Mouse (Mus musculus) brain, adult 2 months (tissue): ENCODE measurements around the gene Hdac9.
"Not testable (repeated sequence)": the region's sequence is repeated elsewhere in the genome, so short reads cannot be mapped to it uniquely, and the experiment has no call there.

Source experiments
- DNase-seq: peaks from one replicate; pipeline ENCODE4 v3.0.0; 2011; ENCODE audit warnings: low read depth, low spot score

Hdac9 gene

DNA sequence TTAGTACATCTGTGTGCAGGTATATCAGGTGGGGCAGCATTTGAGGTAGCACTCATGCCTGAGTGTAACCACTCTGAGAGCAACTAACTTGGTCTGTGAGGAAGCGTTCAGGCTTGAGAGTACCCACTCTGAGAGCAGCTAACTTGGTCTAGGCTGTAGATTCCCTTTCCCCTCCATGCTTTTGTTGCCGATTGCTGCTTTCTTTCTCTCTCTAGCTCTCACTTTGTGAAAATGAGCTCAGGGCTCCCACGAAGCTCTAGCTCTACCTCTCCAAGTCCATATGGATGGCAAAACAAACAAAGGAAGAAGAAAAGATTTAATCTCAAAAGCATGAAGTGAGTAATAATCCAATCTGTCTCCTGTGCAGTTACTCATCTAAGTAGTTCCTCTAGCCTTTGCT lies 421.0 kb downstream of the Hdac9 start:
- peak; percentile 70 for DNase-seq

- DNase-seq: no peak
Observed at GRCm38 (mm10) chr12:34489629-34490028, 427.3 kb downstream of the Hdac9 start.

GRCm38 (mm10) chr12:34487666-34488065 lies 429.2 kb downstream of the Hdac9 start:
- DNase-seq: no peak

GRCm38 (mm10) chr12:34487021-34487420 lies 429.9 kb downstream of the Hdac9 start:
- no peak for DNase-seq

DNA sequence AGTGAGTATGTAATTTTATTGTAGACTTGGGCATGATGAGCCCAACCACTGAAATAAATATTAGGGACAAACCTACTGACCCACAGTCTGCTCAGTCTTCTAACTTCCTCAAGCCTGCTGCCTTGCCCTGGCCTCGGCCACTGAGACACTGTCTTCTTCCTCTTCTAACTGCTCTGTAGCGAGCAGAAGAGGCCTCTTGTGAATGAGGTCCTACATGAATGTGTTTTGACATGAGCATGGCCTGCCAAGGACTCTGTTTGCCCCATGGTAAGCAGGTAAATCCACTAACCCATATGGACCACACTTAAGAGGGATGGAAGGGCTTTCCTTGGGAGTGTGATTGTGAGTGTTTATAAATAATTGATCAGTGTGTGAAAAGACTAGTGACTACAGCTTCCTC lies 430.9 kb downstream of the Hdac9 start:
- DNase-seq: no peak

DNA sequence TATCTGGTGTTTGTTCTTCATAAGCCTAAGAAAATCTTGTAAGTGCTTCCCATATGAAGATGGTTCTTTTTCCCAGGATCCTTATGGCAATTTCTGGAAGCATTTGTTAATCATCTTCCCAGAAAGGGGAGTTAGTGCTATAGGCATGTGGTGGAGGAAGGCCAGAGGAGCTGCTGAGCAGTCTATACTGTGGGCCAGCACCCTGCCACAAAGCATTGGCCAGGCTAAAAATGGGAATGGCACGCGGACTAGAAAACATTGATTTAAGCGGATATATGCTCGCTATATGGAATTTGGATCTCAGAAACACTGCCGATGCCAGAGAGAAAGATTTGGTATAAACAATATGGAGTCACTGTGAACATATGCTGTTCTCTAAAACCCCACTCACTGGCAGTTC lies 435.2 kb downstream of the Hdac9 start:
- no peak for DNase-seq

DNA sequence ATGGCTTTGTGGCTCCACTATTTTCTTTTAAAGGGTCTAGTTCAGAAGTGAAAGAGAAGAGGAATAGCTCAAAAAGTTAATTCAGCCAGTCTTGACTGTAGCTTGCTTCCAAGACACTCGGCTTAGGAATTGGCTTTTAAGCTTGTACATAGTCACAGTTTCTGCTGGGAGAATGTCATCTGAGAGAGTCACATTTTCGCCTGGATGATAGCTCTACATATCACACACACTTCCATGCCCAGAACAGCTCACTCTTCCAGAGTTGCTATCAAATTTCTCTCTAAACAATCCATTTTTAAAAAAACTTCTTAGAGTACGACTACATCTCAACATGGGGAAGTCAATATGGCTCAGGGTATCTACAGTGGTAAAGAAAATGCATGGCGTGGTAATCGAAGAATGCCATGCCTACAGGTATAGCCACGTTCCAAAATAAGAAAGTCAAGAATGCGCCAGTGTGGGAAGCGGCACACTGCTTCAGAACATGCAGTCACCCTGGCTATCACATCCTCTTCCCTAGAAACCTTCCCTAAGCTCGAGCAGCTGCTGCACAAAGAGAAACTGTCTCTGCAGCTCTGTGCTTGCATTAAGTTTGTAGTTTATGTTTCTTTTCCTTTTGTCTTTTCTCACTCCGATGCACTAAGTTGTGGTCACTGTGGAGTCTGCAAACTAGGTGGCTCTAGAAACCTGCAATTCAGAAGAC lies 443.8 kb downstream of the Hdac9 start:
- DNase-seq: peak; percentile 67

- peak; percentile 16 for DNase-seq
Observed at GRCm38 (mm10) chr12:34472542-34472941, 444.4 kb downstream of the Hdac9 start.

DNA sequence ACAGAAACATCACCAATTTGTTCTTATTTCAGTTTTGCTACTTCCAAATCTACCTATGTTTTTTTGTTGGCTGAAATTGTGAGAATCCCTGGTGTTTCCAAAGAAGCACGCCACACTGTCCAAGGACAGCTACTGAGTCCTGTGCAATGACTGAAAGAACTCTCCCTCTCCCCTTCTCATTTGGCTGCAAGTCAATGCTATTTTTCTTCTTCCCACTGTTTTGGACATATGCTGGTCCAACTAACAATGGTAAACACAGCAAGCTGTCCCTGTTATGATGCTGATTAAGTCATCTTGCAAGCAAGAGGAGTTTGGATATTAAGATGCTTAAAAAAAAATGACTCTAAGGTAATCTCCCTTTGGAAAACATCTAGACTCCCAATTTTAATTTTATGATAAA lies 455.2 kb downstream of the Hdac9 start:
- peak; percentile 73 for DNase-seq

- DNase-seq: peak; percentile 15
Observed at GRCm38 (mm10) chr12:34452643-34453042, 464.3 kb downstream of the Hdac9 start.

- DNase-seq: peak; percentile 70
Observed at GRCm38 (mm10) chr12:34451198-34451597, 465.7 kb downstream of the Hdac9 start.

GRCm38 (mm10) chr12:34444724-34445123 lies 472.2 kb downstream of the Hdac9 start:
- DNase-seq: not testable (repeated sequence)

GRCm38 (mm10) chr12:34440930-34441329 lies 476.0 kb downstream of the Hdac9 start:
- peak; percentile 44 for DNase-seq

DNA sequence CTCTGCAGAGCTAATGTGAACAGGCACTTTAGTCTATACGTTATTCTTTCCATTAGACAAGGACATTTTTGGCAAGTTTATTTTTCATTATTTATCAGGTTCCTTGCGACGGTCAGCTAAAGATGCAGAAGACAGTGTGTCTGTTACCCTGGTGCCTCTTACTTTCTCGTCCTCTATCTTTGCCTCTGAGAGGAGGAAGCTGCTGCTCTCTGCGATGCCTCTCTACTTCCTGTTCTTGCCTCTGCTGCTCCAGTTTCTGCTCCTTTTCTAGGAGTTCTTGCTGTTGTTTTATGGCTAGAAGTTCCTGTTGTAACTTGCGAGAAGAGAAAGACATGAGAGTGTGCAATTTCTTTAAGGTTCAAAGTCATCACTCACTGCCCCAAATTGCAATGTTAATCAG lies 484.0 kb downstream of the Hdac9 start:
- DNase-seq: peak; percentile 17

- DNase-seq: peak; percentile 80
Observed at GRCm38 (mm10) chr12:34432461-34432860, 484.4 kb downstream of the Hdac9 start.

- DNase-seq: no peak
Observed at GRCm38 (mm10) chr12:34431832-34432231, 485.1 kb downstream of the Hdac9 start.

DNA sequence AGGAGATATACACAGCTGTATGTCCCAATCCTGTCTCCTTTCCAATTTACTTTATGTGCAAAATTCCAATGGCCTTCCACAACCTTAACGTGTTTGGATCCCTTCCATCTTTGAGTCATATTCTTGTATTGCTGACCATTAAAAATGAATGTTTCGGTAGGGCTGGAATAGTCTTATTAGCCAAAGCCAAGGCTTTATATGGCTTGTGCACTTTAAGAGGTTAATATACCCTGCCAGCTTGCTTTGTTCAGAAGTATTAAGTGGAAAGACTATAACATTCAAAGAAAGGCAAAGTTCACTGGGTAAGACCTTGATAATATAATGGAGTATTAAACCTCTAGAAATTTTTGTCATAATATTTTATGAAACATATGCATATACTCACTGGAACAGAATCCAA lies 491.4 kb downstream of the Hdac9 start:
- no peak for DNase-seq

- no peak for DNase-seq
Observed at GRCm38 (mm10) chr12:34408139-34408538, 508.8 kb downstream of the Hdac9 start.

- DNase-seq: no peak
Observed at GRCm38 (mm10) chr12:34407143-34407542, 509.8 kb downstream of the Hdac9 start.

DNA sequence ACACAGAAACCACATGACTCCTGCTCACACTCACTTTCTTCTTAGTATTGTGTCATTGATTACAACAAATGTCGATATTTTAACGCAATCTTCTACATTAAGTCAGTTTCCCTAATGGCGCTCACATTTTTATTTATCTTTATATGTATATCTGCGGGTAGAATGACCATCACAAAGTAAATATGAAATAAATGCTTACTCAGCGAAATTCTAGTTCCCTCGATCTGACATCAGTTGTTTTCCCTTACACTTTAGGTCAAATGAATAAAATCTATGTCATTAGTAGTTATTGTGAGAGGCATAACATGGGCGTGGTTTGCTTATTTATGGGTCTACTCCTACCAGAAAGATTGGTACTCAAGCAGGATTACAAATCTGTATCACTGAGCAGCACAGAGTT lies 514.8 kb downstream of the Hdac9 start:
- no peak for DNase-seq

DNA sequence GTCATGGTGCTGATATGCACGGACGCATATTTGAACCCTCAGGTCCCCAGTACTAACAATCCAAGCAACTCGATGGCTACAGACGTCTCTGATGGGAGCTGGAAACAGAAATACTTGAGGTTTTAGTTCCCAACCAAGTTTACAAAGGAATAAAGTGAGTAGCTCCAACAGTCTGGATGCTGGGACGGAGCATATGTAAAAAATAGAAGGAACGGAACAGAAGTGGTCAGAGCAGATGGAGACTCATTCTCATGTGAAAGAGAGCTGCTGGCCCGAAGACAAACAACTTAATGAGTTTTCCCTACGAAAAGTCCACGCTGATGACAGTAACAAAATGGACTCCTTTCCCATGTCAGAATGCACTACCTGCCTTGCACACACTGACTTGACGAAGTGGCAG lies 518.3 kb downstream of the Hdac9 start:
- DNase-seq: peak; percentile 34

DNA sequence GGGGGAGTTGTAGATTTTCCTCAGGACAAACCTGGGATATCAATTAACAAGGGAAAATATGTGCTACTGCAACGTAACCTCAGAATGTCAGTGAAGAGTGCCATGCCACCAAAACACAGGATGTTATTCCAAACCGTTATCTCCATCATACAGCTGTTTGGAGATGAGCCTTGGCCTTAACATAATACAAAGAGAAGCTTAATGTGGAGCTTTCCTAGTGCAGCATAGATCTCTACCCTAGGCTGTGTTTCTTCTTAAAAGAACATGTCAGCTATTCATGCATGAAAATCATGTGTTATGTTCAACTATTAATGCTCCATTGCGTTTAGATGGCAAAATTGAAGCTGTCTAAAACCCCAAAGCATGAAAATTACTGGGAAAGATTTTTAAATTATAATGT lies 522.6 kb downstream of the Hdac9 start:
- DNase-seq: no peak

DNA sequence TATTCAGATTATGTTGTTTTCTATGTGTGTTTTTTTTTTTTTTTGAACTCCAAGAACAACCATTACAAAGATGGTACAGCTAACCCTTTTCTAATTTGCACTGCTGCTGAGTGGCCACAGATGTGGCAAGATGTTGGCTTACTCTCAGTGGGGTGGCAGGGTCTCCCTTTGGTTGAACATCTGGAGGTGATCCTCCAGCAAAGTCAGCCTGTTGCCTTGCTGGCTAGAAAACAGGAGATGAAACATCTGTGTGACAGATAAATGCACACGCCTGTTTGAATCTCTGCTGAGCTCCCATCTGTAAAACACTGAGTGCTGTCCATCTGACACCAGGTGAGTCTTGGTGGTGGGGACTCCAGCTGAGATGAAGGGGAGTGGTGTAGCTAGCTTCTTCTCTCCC lies 537.2 kb downstream of the Hdac9 start:
- no peak for DNase-seq

DNA sequence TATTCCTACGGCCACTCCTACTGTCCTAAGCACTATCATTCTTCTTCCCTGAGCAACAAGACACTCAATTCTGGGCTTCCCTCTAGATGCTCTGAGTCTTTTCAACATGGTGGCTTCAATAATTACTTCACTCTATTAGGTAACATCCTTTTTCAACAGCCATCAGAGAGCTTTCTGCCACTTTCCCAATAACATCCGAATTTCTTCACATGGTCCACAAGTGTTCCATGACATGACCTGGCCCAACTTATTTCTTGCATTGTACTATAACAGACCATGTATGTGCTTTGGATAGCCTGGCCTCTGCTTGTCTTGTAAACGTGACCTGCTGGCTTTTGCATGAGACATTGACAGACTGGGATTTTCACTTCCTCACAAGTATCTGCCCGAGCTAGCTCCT lies 538.3 kb downstream of the Hdac9 start:
- no peak for DNase-seq
